Comparison of ENCODE assay signal across 8 mouse cellular contexts in the genomic region with DNA sequence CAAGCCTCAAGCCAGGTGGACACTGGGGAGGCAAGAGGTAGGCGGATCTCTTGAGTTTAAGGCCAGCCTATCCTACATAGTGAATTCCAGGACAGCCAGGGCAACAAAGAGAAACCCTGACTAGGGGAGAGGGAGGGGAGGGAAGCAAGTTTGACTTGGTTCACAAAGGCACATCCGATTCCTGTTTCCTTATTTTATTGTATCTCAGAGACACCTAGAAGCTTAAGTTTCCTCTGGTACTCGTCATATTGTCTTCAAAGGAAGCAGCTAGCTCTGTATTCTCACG. TPM values are rescaled to one million over a fixed set of nuclear protein-coding genes. Genes with fewer than 3 reads are reported as not detected.
A peak's percentile ranks its signal among the peaks of the same experiment; 100 is the strongest.
DNase-seq lines count a peak whose midpoint lies in the region; ATAC-seq and TF ChIP-seq lines count a peak whose summit lies in the region.

No protein-coding gene starts in this region.

- no peak for TF ChIP-seq CTCF in intestine, postnatal 0 days (IDR thresholded peaks at IDR 0.05; ENCODE audit: low read depth)

- no peak for DNase-seq in neural tube, embryonic 11.5 days (ENCODE audit: low spot score)
- DNase-seq in neural tube, embryonic 10.5 days (ENCODE audit: extremely low spot score, low spot score) = no peak
- no peak for DNase-seq in left cerebral cortex, adult 11 months (ENCODE audit: low spot score)
- no peak for DNase-seq in ovary, postnatal 36 days (ENCODE audit: low spot score)

- peaks cover 23% of the 10 kb centered on the region for H3K4me1 ChIP-seq in neural tube, embryonic 11.5 days (ENCODE audit: control insufficient read depth, insufficient read depth, low read length)
- peaks cover 29% of the 10 kb centered on the region for H3K4me1 ChIP-seq in embryonic facial prominence, embryonic 12.5 days
- peaks cover 4% of the 10 kb centered on the region; the same call in 1 of the 2 replicates for H3K4me1 ChIP-seq in intestine, postnatal 0 days (replicated peaks; ENCODE audit: control insufficient read depth, insufficient read depth, low read length)
- peaks cover 32% of the 10 kb centered on the region for H3K4me1 ChIP-seq in neural tube, embryonic 14.5 days (ENCODE audit: control insufficient read depth, insufficient read depth, low read length)

- H3K27me3 ChIP-seq in neural tube, embryonic 11.5 days (ENCODE audit: control insufficient read depth, insufficient read depth, low read length) = no peaks in the 10 kb centered on the region
- no peaks in the 10 kb centered on the region for H3K27me3 ChIP-seq in embryonic facial prominence, embryonic 12.5 days
- H3K27me3 ChIP-seq in intestine, postnatal 0 days (replicated peaks; ENCODE audit: control insufficient read depth, insufficient read depth, low read length) = no peaks in the 10 kb centered on the region
- H3K27me3 ChIP-seq in neural tube, embryonic 14.5 days (ENCODE audit: control insufficient read depth, insufficient read depth, low read length) = no peaks in the 10 kb centered on the region

- peak overlapping the region; percentile 91 for H3K4me2 ChIP-seq in neural tube, embryonic 11.5 days (ENCODE audit: low read depth)
- peak overlapping the region; percentile 84 for H3K4me2 ChIP-seq in embryonic facial prominence, embryonic 12.5 days (replicated peaks)
- peak overlapping the region; percentile 88 for H3K4me2 ChIP-seq in intestine, postnatal 0 days (replicated peaks; ENCODE audit: low read depth)
- peak overlapping the region; percentile 99 for H3K4me2 ChIP-seq in neural tube, embryonic 14.5 days (ENCODE audit: low read depth, low read length)

- WGBS in neural tube, embryonic 11.5 days = 23% methylated on average over 4 of the region's 4 CpGs
- WGBS in embryonic facial prominence, embryonic 12.5 days = 23% methylated on average over 4 of the region's 4 CpGs
- 14% methylated on average over 4 of the region's 4 CpGs for WGBS in intestine, postnatal 0 days
- WGBS in neural tube, embryonic 14.5 days = 16% methylated on average over 4 of the region's 4 CpGs

- no peak overlapping the region for H3K9ac ChIP-seq in neural tube, embryonic 11.5 days (ENCODE audit: low read length)
- H3K9ac ChIP-seq in embryonic facial prominence, embryonic 12.5 days = peak overlapping the region; percentile 87; the same call in 1 of the 2 replicates
- no peak overlapping the region for H3K9ac ChIP-seq in intestine, postnatal 0 days (ENCODE audit: low read depth, low read length)
- no peak overlapping the region for H3K9ac ChIP-seq in neural tube, embryonic 14.5 days (replicated peaks; ENCODE audit: low read depth, low read length)

- ATAC-seq in neural tube, embryonic 11.5 days (ENCODE audit: insufficient read depth, low FRiP score, low TSS enrichment) = no peak
- no peak for ATAC-seq in embryonic facial prominence, embryonic 12.5 days (ENCODE audit: insufficient number of reproducible peaks, insufficient read depth, low FRiP score, low TSS enrichment)
- no peak for ATAC-seq in intestine, postnatal 0 days
- no peak for ATAC-seq in neural tube, embryonic 14.5 days (ENCODE audit: low read depth)
- ATAC-seq in megakaryocyte progenitor cell, adult 5-6 weeks (replicated peaks; ENCODE audit: poor library complexity) = no peak

- H3K36me3 ChIP-seq in neural tube, embryonic 11.5 days (ENCODE audit: control insufficient read depth, insufficient read depth, low read length) = peaks cover 3% of the 10 kb centered on the region; the same call in 1 of the 2 replicates
- H3K36me3 ChIP-seq in embryonic facial prominence, embryonic 12.5 days = peaks cover 20% of the 10 kb centered on the region
- H3K36me3 ChIP-seq in intestine, postnatal 0 days (ENCODE audit: control insufficient read depth, insufficient read depth) = peaks cover 17% of the 10 kb centered on the region
- H3K36me3 ChIP-seq in neural tube, embryonic 14.5 days (ENCODE audit: control insufficient read depth, insufficient read depth, low read length) = peaks cover 13% of the 10 kb centered on the region; the same call in 1 of the 2 replicates

- H3K9me3 ChIP-seq in neural tube, embryonic 11.5 days (ENCODE audit: control insufficient read depth, low read length) = no peaks in the 10 kb centered on the region
- no peaks in the 10 kb centered on the region for H3K9me3 ChIP-seq in embryonic facial prominence, embryonic 12.5 days
- H3K9me3 ChIP-seq in intestine, postnatal 0 days (ENCODE audit: control insufficient read depth) = no peaks in the 10 kb centered on the region
- H3K9me3 ChIP-seq in neural tube, embryonic 14.5 days (ENCODE audit: control insufficient read depth, low read length) = no peaks in the 10 kb centered on the region

- peak overlapping the region; percentile 92 for H3K4me3 ChIP-seq in neural tube, embryonic 11.5 days (ENCODE audit: low read depth, low read length)
- peak overlapping the region; percentile 93 for H3K4me3 ChIP-seq in embryonic facial prominence, embryonic 12.5 days
- H3K4me3 ChIP-seq in intestine, postnatal 0 days (ENCODE audit: low read depth, low read length) = peak overlapping the region; percentile 98
- peak overlapping the region; percentile 95 for H3K4me3 ChIP-seq in neural tube, embryonic 14.5 days (ENCODE audit: low read depth, low read length)

- H3K27ac ChIP-seq in neural tube, embryonic 11.5 days (ENCODE audit: low read depth, low read length) = peak overlapping the region; percentile 76; the same call in 1 of the 2 replicates
- peak overlapping the region; percentile 80 for H3K27ac ChIP-seq in embryonic facial prominence, embryonic 12.5 days
- H3K27ac ChIP-seq in intestine, postnatal 0 days (ENCODE audit: low read depth, low read length) = peak overlapping the region; percentile 93
- H3K27ac ChIP-seq in neural tube, embryonic 14.5 days (ENCODE audit: low read depth, low read length) = 0 out of 2 replicates have a peak overlapping the region, but pooled peaks have one; percentile 44

RNA-seq across cellular contexts. Expression of a gene that starts 0.8 kb away (rescaled TPM):
- 115 and 127 TPM in 2 replicates for polyA plus RNA-seq in neural tube, embryonic 11.5 days (2014; fragmentation: Nextera tagmentation; extraction: Ambion mirVana)
- polyA plus RNA-seq in embryonic facial prominence, embryonic 12.5 days (2016; fragmentation: Nextera tagmentation; extraction: Ambion mirVana) = 67.6 and 70.1 TPM in 2 replicates
- 79.2 and 82.5 TPM in 2 replicates for polyA plus RNA-seq in intestine, postnatal 0 days (2015; fragmentation: Nextera tagmentation; extraction: Ambion mirVana)
- 131 and 140 TPM in 2 replicates for polyA plus RNA-seq in neural tube, embryonic 14.5 days (2014; fragmentation: Nextera tagmentation; extraction: Ambion mirVana)
- 79.4 and 105 TPM in 2 replicates for total RNA-seq in megakaryocyte progenitor cell, adult 5-6 weeks (2015)
- 68.8 and 72.2 TPM in 2 replicates for total RNA-seq in megakaryocyte progenitor cell, adult 5-6 weeks (2017)

RNA-seq across cellular contexts. Expression of a gene that starts 1.0 kb away (rescaled TPM):
- polyA plus RNA-seq in neural tube, embryonic 11.5 days (2014; fragmentation: Nextera tagmentation; extraction: Ambion mirVana) = 43.5 and 46.8 TPM in 2 replicates
- polyA plus RNA-seq in embryonic facial prominence, embryonic 12.5 days (2016; fragmentation: Nextera tagmentation; extraction: Ambion mirVana) = 44.5 and 50.5 TPM in 2 replicates
- 29.1 and 33.1 TPM in 2 replicates for polyA plus RNA-seq in intestine, postnatal 0 days (2015; fragmentation: Nextera tagmentation; extraction: Ambion mirVana)
- polyA plus RNA-seq in neural tube, embryonic 14.5 days (2014; fragmentation: Nextera tagmentation; extraction: Ambion mirVana) = 64.5 and 71.2 TPM in 2 replicates
- total RNA-seq in megakaryocyte progenitor cell, adult 5-6 weeks (2015) = 15.7 and 20.9 TPM in 2 replicates
- total RNA-seq in megakaryocyte progenitor cell, adult 5-6 weeks (2017) = 20.1 and 21.0 TPM in 2 replicates

RNA-seq across cellular contexts. Expression of a gene that starts 9.5 kb away (rescaled TPM):
- polyA plus RNA-seq in neural tube, embryonic 11.5 days (2014; fragmentation: Nextera tagmentation; extraction: Ambion mirVana) = not detected in 2 replicates
- 0.33 TPM in 1 of 2 replicates, not detected in the other for polyA plus RNA-seq in embryonic facial prominence, embryonic 12.5 days (2016; fragmentation: Nextera tagmentation; extraction: Ambion mirVana)
- polyA plus RNA-seq in intestine, postnatal 0 days (2015; fragmentation: Nextera tagmentation; extraction: Ambion mirVana) = 109 and 114 TPM in 2 replicates
- polyA plus RNA-seq in neural tube, embryonic 14.5 days (2014; fragmentation: Nextera tagmentation; extraction: Ambion mirVana) = 0.44 TPM in 1 of 2 replicates, not detected in the other
- not detected in 2 replicates for total RNA-seq in megakaryocyte progenitor cell, adult 5-6 weeks (2015)
- not detected in 2 replicates for total RNA-seq in megakaryocyte progenitor cell, adult 5-6 weeks (2017)

RNA-seq across cellular contexts. Expression of a gene that starts 33.6 kb away (rescaled TPM):
- 9.5 and 10.4 TPM in 2 replicates for polyA plus RNA-seq in neural tube, embryonic 11.5 days (2014; fragmentation: Nextera tagmentation; extraction: Ambion mirVana)
- polyA plus RNA-seq in embryonic facial prominence, embryonic 12.5 days (2016; fragmentation: Nextera tagmentation; extraction: Ambion mirVana) = 14.8 and 15.4 TPM in 2 replicates
- 4.0 and 4.9 TPM in 2 replicates for polyA plus RNA-seq in intestine, postnatal 0 days (2015; fragmentation: Nextera tagmentation; extraction: Ambion mirVana)
- 11.6 and 14.0 TPM in 2 replicates for polyA plus RNA-seq in neural tube, embryonic 14.5 days (2014; fragmentation: Nextera tagmentation; extraction: Ambion mirVana)
- 48.6 and 48.9 TPM in 2 replicates for total RNA-seq in megakaryocyte progenitor cell, adult 5-6 weeks (2015)
- total RNA-seq in megakaryocyte progenitor cell, adult 5-6 weeks (2017) = 9.0 and 11.6 TPM in 2 replicates

RNA-seq across cellular contexts. Expression of a gene that starts 41.7 kb away (rescaled TPM):
- 19.0 and 24.1 TPM in 2 replicates for polyA plus RNA-seq in neural tube, embryonic 11.5 days (2014; fragmentation: Nextera tagmentation; extraction: Ambion mirVana)
- polyA plus RNA-seq in embryonic facial prominence, embryonic 12.5 days (2016; fragmentation: Nextera tagmentation; extraction: Ambion mirVana) = 15.0 and 17.9 TPM in 2 replicates
- 21.1 and 22.3 TPM in 2 replicates for polyA plus RNA-seq in intestine, postnatal 0 days (2015; fragmentation: Nextera tagmentation; extraction: Ambion mirVana)
- polyA plus RNA-seq in neural tube, embryonic 14.5 days (2014; fragmentation: Nextera tagmentation; extraction: Ambion mirVana) = 51.3 and 52.7 TPM in 2 replicates
- 13.8 and 17.6 TPM in 2 replicates for total RNA-seq in megakaryocyte progenitor cell, adult 5-6 weeks (2015)
- 8.8 and 9.4 TPM in 2 replicates for total RNA-seq in megakaryocyte progenitor cell, adult 5-6 weeks (2017)

Comparison
In these comparisons a context has a peak if more than half of its experiments do, and no peak if none do; other contexts are left out.
1. RNA of a gene that starts 9.5 kb away (polyA plus RNA-seq): 109 to 114 TPM in intestine, postnatal 0 days; 0.44 TPM in neural tube, embryonic 14.5 days, not detected in neural tube, embryonic 11.5 days and 0.33 TPM in embryonic facial prominence, embryonic 12.5 days; every median in the first group is over 10 times any median in the second.
2. Peak in every context shown above with its lines, with median percentiles within 50 percentile points of each other: H3K27ac ChIP-seq, H3K4me2 ChIP-seq and H3K4me3 ChIP-seq.